In the genomic region with DNA sequence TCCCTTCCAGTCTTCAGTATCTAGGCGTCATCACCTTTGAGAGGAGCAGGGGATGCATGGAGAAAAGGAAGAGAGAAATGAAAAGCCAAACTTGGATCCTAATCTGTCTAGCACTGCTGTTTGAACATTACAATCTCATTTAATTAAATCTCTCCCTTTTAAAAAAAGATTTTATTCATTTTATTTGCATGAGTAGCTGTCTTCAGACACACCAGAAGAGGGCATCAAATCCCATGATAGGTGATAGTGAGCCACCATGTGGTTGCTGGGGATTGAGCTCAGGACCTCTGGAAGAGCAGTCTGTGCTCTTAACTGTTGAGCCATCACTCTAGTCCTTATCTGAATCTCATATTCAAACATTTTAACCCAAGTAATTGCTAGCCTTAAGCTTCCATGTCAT, we compare ENCODE assay signal across 26 mouse cellular contexts.
A peak's percentile ranks its signal among the peaks of the same experiment; 100 is the strongest.
DNase-seq lines count a peak whose midpoint lies in the region; ATAC-seq and TF ChIP-seq lines count a peak whose summit lies in the region.
"Had no signal": no experiment of that assay in that cellular context is flagged by ENCODE, and none has a peak within 500 bp of the region (broad histone marks: within the 10 kb centered on the region; RNA-seq: fewer than 3 reads in every experiment).

No protein-coding gene starts in this region.

- TF ChIP-seq POLR2A in cortical plate, adult 2 months (IDR thresholded peaks at IDR 0.05; ENCODE audit: extremely low read depth, insufficient read depth, low read length): no peak

- WGBS in forebrain, postnatal 0 days: 92% methylated on average over 1 of the region's 1 CpGs
- 95% methylated on average over 1 of the region's 1 CpGs for WGBS in forebrain, embryonic 12.5 days
- WGBS in intestine, postnatal 0 days: 100% methylated on average over 1 of the region's 1 CpGs
- WGBS in intestine, embryonic 16.5 days: 100% methylated on average over 1 of the region's 1 CpGs

- no peak overlapping the region for H3K27ac ChIP-seq in forebrain, postnatal 0 days (ENCODE audit: low read depth, low read length)
- no peak overlapping the region for H3K27ac ChIP-seq in forebrain, embryonic 12.5 days
- H3K27ac ChIP-seq in intestine, postnatal 0 days (ENCODE audit: low read depth, low read length): no peak overlapping the region
- no peak overlapping the region for H3K27ac ChIP-seq in intestine, embryonic 16.5 days (ENCODE audit: low read length)
- no peak overlapping the region for H3K27ac ChIP-seq in layer of hippocampus, adult 2 months
- H3K27ac ChIP-seq in cortical plate, adult 2 months (ENCODE audit: insufficient read depth, low read length): no peak overlapping the region
- H3K27ac ChIP-seq: embryonic facial prominence, embryonic 12.5 days; embryonic facial prominence, embryonic 15.5 days; forebrain, embryonic 13.5 days; hindbrain, embryonic 10.5 days; hindbrain, embryonic 13.5 days had no signal

- TF ChIP-seq CTCF in forebrain, postnatal 0 days (IDR thresholded peaks at IDR 0.05; ENCODE audit: low read depth): peak; percentile 23
- TF ChIP-seq CTCF in intestine, postnatal 0 days (IDR thresholded peaks at IDR 0.05; ENCODE audit: low read depth): 0 out of 2 replicates have a peak, but pooled peaks have one; percentile 6
- peak; percentile 59 for TF ChIP-seq CTCF in layer of hippocampus, adult 2 months (conservative IDR thresholded peaks at IDR 0.05)
- TF ChIP-seq CTCF in cortical plate, adult 2 months (IDR thresholded peaks at IDR 0.05; ENCODE audit: extremely low read depth, insufficient read depth, low read length): 0 out of 2 replicates have a peak, but pooled peaks have one; percentile 2

- no peak overlapping the region for H3K9ac ChIP-seq in forebrain, postnatal 0 days
- H3K9ac ChIP-seq in forebrain, embryonic 12.5 days: no peak overlapping the region
- H3K9ac ChIP-seq in intestine, postnatal 0 days (ENCODE audit: low read depth, low read length): no peak overlapping the region
- no peak overlapping the region for H3K9ac ChIP-seq in intestine, embryonic 16.5 days (ENCODE audit: low read depth, low read length)
- H3K9ac ChIP-seq: embryonic facial prominence, embryonic 12.5 days; embryonic facial prominence, embryonic 15.5 days; forebrain, embryonic 13.5 days; hindbrain, embryonic 13.5 days had no signal

- H3K4me3 ChIP-seq in forebrain, postnatal 0 days (ENCODE audit: low read depth, low read length): no peak overlapping the region
- no peak overlapping the region for H3K4me3 ChIP-seq in forebrain, embryonic 12.5 days (replicated peaks)
- H3K4me3 ChIP-seq in intestine, postnatal 0 days (ENCODE audit: low read depth, low read length): no peak overlapping the region
- H3K4me3 ChIP-seq in intestine, embryonic 16.5 days (ENCODE audit: low read length): no peak overlapping the region
- H3K4me3 ChIP-seq in layer of hippocampus, adult 2 months: no peak overlapping the region
- no peak overlapping the region for H3K4me3 ChIP-seq in cortical plate, adult 2 months (ENCODE audit: insufficient read depth, low read length)
- H3K4me3 ChIP-seq: embryonic facial prominence, embryonic 12.5 days; embryonic facial prominence, embryonic 15.5 days; erythroblast, embryonic 14.5 days; forebrain, embryonic 13.5 days; hindbrain, embryonic 10.5 days; hindbrain, embryonic 13.5 days had no signal

- no peak for DNase-seq in forebrain, postnatal 0 days
- no peak for DNase-seq in layer of hippocampus, adult 2 months (ENCODE audit: low spot score in 2 of 2)
- DNase-seq in layer of hippocampus, adult 11-12 months (ENCODE audit: low spot score): no peak
- no peak for DNase-seq in cerebellum, adult 9-10 months
- DNase-seq: adrenal gland, adult 8-10 months; adrenal gland, postnatal 25 days; cerebellum, adult 11-12 months; cerebellum, adult 8-10 months; cerebellum, postnatal 14 days; gastrocnemius, postnatal 10 days; gastrocnemius, postnatal 36 days; heart, postnatal 36 days had no signal

- ATAC-seq in forebrain, postnatal 0 days: no peak
- ATAC-seq in forebrain, embryonic 12.5 days (ENCODE audit: low FRiP score): no peak
- no peak for ATAC-seq in intestine, postnatal 0 days
- no peak for ATAC-seq in intestine, embryonic 16.5 days
- ATAC-seq: activated CD4-positive, CD25-positive, alpha-beta regulatory T cell, adult 4 months; forebrain, embryonic 13.5 days; forebrain, embryonic 16.5 days; hindbrain, embryonic 16.5 days had no signal

- no peaks in the 10 kb centered on the region for H3K36me3 ChIP-seq in forebrain, postnatal 0 days (ENCODE audit: insufficient read depth)
- H3K36me3 ChIP-seq in forebrain, embryonic 12.5 days (replicated peaks): peaks cover 5% of the 10 kb centered on the region; the same call in 1 of the 2 replicates
- peaks cover 69% of the 10 kb centered on the region for H3K36me3 ChIP-seq in intestine, postnatal 0 days (ENCODE audit: control insufficient read depth, insufficient read depth)
- H3K36me3 ChIP-seq in intestine, embryonic 16.5 days (ENCODE audit: control insufficient read depth, insufficient read depth, low read length): peaks cover 7% of the 10 kb centered on the region; the same call in 1 of the 2 replicates

- H3K27me3 ChIP-seq in forebrain, postnatal 0 days (ENCODE audit: insufficient read depth, low read length): no peaks in the 10 kb centered on the region
- H3K27me3 ChIP-seq in forebrain, embryonic 12.5 days: no peaks in the 10 kb centered on the region
- H3K27me3 ChIP-seq in intestine, postnatal 0 days (replicated peaks; ENCODE audit: control insufficient read depth, insufficient read depth, low read length): no peaks in the 10 kb centered on the region
- no peaks in the 10 kb centered on the region for H3K27me3 ChIP-seq in intestine, embryonic 16.5 days (replicated peaks; ENCODE audit: control insufficient read depth, insufficient read depth, low read length)
- H3K27me3 ChIP-seq: embryonic facial prominence, embryonic 12.5 days; embryonic facial prominence, embryonic 15.5 days; forebrain, embryonic 13.5 days; hindbrain, embryonic 13.5 days had no signal

- no peaks in the 10 kb centered on the region for H3K9me3 ChIP-seq in forebrain, postnatal 0 days (ENCODE audit: low read length)
- H3K9me3 ChIP-seq in forebrain, embryonic 12.5 days: no peaks in the 10 kb centered on the region
- H3K9me3 ChIP-seq in intestine, postnatal 0 days (ENCODE audit: control insufficient read depth): no peaks in the 10 kb centered on the region
- H3K9me3 ChIP-seq in intestine, embryonic 16.5 days (ENCODE audit: control insufficient read depth, low read length): no peaks in the 10 kb centered on the region
- H3K9me3 ChIP-seq: embryonic facial prominence, embryonic 12.5 days; embryonic facial prominence, embryonic 15.5 days; forebrain, embryonic 13.5 days; hindbrain, embryonic 10.5 days; hindbrain, embryonic 13.5 days had no signal

- no peaks in the 10 kb centered on the region for H3K4me1 ChIP-seq in forebrain, postnatal 0 days (ENCODE audit: insufficient read depth)
- no peaks in the 10 kb centered on the region for H3K4me1 ChIP-seq in forebrain, embryonic 12.5 days
- no peaks in the 10 kb centered on the region for H3K4me1 ChIP-seq in intestine, postnatal 0 days (replicated peaks; ENCODE audit: control insufficient read depth, insufficient read depth, low read length)
- H3K4me1 ChIP-seq in intestine, embryonic 16.5 days (ENCODE audit: control insufficient read depth, insufficient read depth, low read length): no peaks in the 10 kb centered on the region
- H3K4me1 ChIP-seq in cortical plate, adult 2 months (ENCODE audit: control insufficient read depth, insufficient read depth, low read length): no peaks in the 10 kb centered on the region

- no peak overlapping the region for H3K4me2 ChIP-seq in forebrain, postnatal 0 days (ENCODE audit: low read depth)
- H3K4me2 ChIP-seq in forebrain, embryonic 12.5 days: no peak overlapping the region
- H3K4me2 ChIP-seq in intestine, postnatal 0 days (replicated peaks; ENCODE audit: low read depth): no peak overlapping the region
- H3K4me2 ChIP-seq in intestine, embryonic 16.5 days (ENCODE audit: low read depth, low read length): no peak overlapping the region
- H3K4me2 ChIP-seq: embryonic facial prominence, embryonic 12.5 days; embryonic facial prominence, embryonic 15.5 days; forebrain, embryonic 13.5 days; heart, embryonic 11.5 days; hindbrain, embryonic 13.5 days had no signal

Comparison
In these comparisons a context has a peak if more than half of its experiments do, and no peak if none do; other contexts are left out.
1. CTCF ChIP-seq: peak in every context shown above with its lines; median percentile 59 in layer of hippocampus, adult 2 months; 23 in forebrain, postnatal 0 days; 6 in intestine, postnatal 0 days; 2 in cortical plate, adult 2 months.